Mouse (Mus musculus) heart, postnatal 14 days (tissue): Measurements from ENCODE around the gene 1110025L11Rik. TPM values are rescaled to one million over a fixed set of nuclear protein-coding genes. Genes with fewer than 3 reads are reported as not detected.
"Not testable (repeated sequence)": the region's sequence is repeated elsewhere in the genome, so short reads cannot be mapped to it uniquely, and the experiment has no call there.

ENCODE experiments used
- DNase-seq, 2 experiments: peaks; one replicate each; pipeline ENCODE4 v3.0.0; 2021 to 2022
- intact Hi-C: fragments of 180-260 bp; cut with DNase I; formaldehyde crosslinking; loops from one replicate; pipeline ENCODE4 v1.15.1; 2025
- long read RNA-seq, 2 experiments: library from polyadenylated mRNA; stranded (forward); transcript quantifications; one replicate each; pipeline ENCODE4 v2.0.0; 2021
- total RNA-seq, 2 experiments: library from RNA; stranded (reverse); gene quantifications; 2 replicates each; pipeline ENCODE4 v1.2.3; 2021

The 1110025L11Rik gene
- total RNA-seq, result not detected
- long read RNA-seq, experiment 1, result 0 reads
- long read RNA-seq, experiment 2, partial matches to known transcripts, result 0 of 1 reads
- long read RNA-seq, experiment 2, other reads (novel, unspliced or antisense), result 1 of 1 reads

DNA sequence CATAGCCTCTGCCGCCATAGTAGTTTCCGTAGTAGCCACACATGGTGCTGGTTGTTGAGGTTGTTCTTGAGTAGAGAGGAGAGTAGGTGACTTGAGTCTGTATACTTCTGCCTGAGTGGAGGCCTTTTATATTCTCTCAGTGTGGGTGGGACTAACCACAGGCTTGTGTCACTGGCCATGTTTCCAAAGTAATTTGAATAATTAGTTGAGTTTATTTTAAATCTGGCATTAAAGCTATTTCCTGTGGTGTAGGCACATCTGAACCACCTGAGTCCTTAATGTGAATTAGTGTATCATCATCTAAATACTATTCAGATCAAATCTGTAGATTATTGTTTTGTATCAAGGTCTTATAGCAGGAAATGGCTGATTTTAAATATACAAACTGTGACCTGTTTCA, at the start of gene 1110025L11Rik:
Gene 1110025L11Rik, minus strand, starts transcription at position 101 of the 400 bp plus-strand sequence.
- DNase-seq, intact Hi-C loops: not testable (repeated sequence)

DNA sequence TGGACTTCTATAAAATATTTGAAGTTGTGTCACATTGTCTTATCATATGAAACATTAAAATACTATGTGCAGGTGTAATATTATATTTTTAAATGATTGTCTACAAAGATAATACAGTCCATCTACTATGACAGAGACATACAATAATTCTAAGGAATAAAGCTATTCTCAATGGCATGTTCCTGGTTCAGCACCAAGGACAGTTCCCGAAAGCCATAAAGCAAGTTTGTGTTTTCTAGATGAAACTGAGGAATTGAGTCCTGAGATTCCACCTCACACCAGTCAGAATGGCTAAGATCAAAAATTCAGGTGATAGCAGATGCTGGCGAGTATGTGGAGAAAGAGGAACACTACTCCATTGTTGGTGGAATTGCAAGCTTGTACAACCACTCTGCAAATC, 7.2 kb upstream of the 1110025L11Rik start:
- intact Hi-C loops, result not testable (repeated sequence)
- DNase-seq, result peak in 1 of 2 experiments; percentile 7

DNA sequence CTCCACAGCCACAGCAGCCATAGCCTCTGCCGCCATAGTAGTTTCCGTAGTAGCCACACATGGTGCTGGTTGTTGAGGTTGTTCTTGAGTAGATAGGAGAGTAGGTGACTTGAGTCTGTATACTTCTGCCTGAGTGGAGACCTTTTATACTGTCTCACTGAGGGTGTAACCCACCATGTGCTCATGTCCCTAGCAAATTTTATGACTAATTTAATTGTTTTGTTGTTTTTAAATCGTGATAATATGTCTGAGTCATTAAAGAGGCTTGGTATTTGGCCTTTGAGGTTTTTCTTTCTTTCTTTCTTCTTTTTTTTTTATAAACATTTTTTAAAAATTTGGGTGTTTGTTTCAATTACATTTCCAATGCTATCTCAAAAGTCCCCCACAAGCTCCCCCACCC, 16.0 kb downstream of the 1110025L11Rik start, which contains the start of gene Krtap6-5:
Gene Krtap6-5, minus strand, starts transcription at position 101 of the 400 bp plus-strand sequence.
- no peak for DNase-seq
- intact Hi-C loops, result no loop called here

DNA sequence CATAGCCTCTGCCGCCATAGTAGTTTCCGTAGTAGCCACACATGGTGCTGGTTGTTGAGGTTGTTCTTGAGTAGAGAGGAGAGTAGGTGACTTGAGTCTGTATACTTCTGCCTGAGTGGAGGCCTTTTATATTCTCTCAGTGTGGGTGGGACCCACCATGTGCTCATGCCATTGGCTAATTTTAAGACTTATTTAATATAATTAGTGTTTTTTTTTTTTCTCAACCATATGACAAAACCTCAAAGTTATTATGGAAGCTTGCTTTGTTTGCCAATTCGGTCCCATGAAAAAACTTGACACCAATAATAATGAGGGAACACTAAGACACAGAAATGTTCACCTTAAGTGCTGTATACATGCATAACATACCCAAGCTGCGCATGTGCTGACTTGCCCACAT, 22.4 kb downstream of the 1110025L11Rik start, which contains the start of gene Gm10228:
Gene Gm10228, minus strand, starts transcription at position 101 of the 400 bp plus-strand sequence.
- DNase-seq, intact Hi-C loops: not testable (repeated sequence)

DNA sequence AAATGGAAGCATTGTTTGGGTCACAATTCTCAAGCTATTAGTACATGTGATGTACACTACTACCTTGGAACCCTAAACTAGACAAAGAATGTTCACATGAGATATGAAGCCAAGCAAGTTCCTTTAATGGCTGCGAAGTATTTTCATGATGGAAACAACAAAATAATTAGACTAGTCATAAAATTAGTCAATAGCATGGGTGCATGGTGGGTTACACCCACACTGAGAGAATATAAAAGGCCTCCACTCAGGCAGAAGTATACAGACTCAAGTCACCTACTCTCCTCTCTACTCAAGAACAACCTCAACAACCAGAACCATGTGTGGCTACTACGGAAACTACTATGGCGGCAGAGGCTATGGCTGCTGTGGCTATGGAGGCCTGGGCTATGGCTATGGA, 32.4 kb downstream of the 1110025L11Rik start, which contains the start of gene Krtap6-1:
Gene Krtap6-1, plus strand, starts transcription at position 301 of the 400 bp plus-strand sequence.
- intact Hi-C loops, DNase-seq: not testable (repeated sequence)

DNA sequence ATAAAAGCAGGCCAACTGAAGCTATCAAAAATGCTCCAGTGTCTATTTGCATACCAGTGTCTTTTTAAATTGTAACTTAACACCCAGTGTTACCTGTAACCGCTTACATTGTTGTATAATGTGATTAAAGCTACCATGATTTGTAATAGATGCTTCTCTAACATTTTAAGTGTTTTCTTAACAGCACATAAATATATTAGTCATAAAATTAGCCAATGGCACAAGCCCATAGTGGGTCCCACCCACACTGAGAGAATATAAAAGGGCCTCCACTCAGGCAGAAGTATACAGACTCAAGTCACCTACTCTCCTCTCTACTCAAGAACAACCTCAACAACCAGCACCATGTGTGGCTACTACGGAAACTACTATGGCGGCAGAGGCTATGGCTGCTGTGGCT, 48.8 kb downstream of the 1110025L11Rik start, which contains the start of gene Gm10229:
Gene Gm10229, plus strand, starts transcription at position 301 of the 400 bp plus-strand sequence.
- DNase-seq, intact Hi-C loops: not testable (repeated sequence)

DNA sequence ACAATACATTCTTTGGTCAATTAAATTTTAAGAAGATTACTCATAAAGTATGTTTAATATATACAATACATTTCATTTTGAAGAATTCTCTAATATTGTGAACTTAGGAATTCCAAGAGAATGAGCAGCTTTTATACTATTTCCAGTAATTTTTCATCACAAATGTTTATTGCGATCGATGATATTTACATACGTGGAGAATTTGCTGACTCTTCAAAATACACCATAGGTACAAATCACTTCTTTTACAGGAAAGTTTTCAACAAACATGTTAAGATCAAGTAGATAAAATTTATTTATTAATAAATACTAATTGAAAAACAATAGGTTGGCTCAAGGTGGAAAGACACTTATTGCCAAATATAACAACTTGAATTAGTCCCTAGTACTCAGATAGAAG, 49.8 kb downstream of the 1110025L11Rik start:
- DNase-seq, result no peak
- intact Hi-C loops, result no loop called here

Other genes starting within 250 kb of the 1110025L11Rik start
- gene Krtap15, start 243.8 kb downstream of the 1110025L11Rik start, total RNA-seq, result not detected
- not detected for gene Krtap14, start 237.9 kb downstream of the 1110025L11Rik start, total RNA-seq
- gene Krtap19-1, start 194.6 kb downstream of the 1110025L11Rik start, total RNA-seq, result not detected
- not detected for gene Krtap19-2, start 189.7 kb downstream of the 1110025L11Rik start, total RNA-seq
- not detected for gene Krtap19-3, start 186.0 kb downstream of the 1110025L11Rik start, total RNA-seq
- gene Krtap19-4, start 178.9 kb downstream of the 1110025L11Rik start, total RNA-seq, result not detected
- not detected for gene Krtap19-5, start 167.5 kb downstream of the 1110025L11Rik start, total RNA-seq
- not detected for gene Krtap19-9b, start 131.7 kb downstream of the 1110025L11Rik start, total RNA-seq
- not detected for gene Krtap16-3, start 101.1 kb downstream of the 1110025L11Rik start, total RNA-seq
- gene Krtap22-2, start 53.2 kb downstream of the 1110025L11Rik start, total RNA-seq, result not detected
- gene Gm10229, start 48.7 kb downstream of the 1110025L11Rik start, total RNA-seq, result not detected
- gene Krtap6-1, start 32.3 kb downstream of the 1110025L11Rik start, total RNA-seq, result not detected
- gene Gm10228, start 22.5 kb downstream of the 1110025L11Rik start, total RNA-seq, result not detected
- gene Krtap6-5, start 16.1 kb downstream of the 1110025L11Rik start, total RNA-seq, result not detected
- not detected for gene Krtap6-3, start 20.0 kb upstream of the 1110025L11Rik start, total RNA-seq
- gene Gm6358, start 76.8 kb upstream of the 1110025L11Rik start, total RNA-seq, result not detected
- gene Gm10061, start 87.1 kb upstream of the 1110025L11Rik start, total RNA-seq, result not detected
- gene Gm9789, start 94.0 kb upstream of the 1110025L11Rik start, total RNA-seq, result not detected
- not detected for gene Gm7735, start 105.5 kb upstream of the 1110025L11Rik start, total RNA-seq
- gene 1110057P08Rik, start 110.7 kb upstream of the 1110025L11Rik start, total RNA-seq, result not detected
- gene Krtap20-2, start 141.9 kb upstream of the 1110025L11Rik start, total RNA-seq, result not detected